Mouse (Mus musculus) kidney, postnatal 10 days (tissue): Measurements from ENCODE around the gene App.

Experiments
- DNase-seq: peaks from one replicate; pipeline ENCODE4 v3.0.0; 2021; ENCODE audit warnings: mixed read lengths

The App gene

DNA sequence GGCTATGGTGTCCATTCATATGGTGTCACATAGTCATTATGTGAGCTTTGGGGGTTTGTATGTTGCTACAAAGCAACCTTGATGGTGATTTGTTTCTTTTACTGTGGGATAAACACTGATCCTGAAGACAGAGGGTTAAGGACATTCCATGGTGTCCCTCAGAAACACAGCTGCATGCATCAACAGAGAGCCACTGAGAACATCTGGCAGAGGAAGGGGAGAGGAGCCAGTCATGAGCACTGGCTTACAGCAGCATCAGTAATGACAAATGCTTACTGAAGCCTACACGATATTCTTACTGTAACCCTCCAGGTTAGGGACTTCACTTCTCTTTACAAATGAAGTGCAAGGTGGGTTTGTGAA is 24.1 kb downstream of the App start:
- DNase-seq, result no peak

DNA sequence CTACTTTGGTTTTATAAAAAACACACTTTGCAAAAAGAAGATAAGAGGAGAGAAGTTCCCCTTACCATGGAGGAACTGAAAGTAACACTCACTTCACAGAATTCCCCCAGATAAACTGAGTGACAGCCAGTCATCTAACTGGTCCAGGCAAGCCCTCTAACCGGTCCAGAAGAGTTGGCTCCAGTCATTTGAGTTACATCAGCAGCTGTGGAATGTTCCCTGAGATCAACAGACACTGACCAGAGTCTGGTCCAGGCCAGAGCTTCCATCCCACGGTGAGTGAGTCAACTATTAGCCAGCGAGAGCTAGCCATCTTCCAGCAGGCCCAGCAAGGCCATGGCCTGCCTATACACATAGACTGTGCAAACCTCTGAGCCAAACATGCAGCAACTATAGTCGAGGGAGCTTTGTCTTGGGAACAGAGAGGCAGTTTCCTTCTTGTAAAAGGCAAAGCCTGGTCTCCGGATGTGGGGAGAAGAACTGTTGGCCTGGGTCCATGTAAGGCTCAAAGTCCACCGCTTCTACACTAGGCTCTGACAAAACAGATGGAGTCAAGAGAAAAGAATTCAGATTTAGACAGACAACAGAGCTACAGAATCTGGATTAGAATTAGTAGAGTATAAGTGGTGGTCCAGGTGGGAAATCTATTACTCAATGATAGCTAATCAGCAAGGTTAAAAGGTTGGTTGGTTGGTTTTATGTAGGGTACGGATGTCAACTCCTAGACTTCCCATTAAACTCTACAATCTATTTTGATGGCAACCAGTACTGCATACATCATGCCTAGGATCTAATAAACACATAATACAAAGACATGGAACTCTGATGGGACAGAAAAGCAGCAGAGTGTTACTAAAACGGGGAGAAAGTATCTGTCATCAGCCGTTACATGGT is 24.7 kb downstream of the App start:
- peak; percentile 73 for DNase-seq

DNA sequence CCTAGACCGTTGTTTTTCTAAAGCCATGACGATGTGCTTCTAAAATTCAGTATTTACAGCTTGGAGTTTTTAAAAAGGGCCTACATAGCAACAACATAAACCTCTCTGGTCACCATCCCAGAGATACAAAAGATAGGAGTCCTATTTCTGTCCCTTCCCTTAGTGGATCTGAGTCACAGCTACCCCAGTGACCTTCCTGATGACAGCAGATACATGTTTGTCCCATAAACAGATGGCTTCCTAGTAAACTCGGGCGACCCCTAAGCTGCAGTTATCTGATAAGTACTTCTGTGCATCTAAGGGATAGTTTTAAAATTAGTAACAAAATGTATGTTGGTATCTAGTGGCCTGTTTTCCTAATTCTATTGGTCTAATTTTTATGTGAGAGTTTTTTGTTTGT is 26.1 kb downstream of the App start:
- no peak for DNase-seq

DNA sequence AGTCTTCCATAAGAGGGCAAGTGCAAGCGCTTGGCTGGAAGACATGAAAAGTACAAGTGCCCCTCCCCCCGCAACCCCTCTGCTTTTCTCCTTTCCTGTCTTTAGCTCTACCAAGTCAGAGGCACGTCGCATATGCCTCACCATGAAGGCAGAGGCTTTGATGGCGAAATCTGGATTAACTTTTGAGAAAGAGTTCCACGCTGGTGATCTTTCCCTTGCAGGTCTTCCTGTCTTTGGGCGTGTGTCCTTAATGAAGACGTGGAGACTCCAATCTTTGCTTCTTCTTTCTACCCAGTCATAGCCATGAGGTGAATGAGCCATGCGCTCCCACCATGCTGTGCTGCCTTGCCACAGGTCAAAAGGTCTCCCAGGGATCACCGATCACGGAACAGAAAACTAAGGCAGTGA is 27.8 kb downstream of the App start:
- DNase-seq, result no peak

DNA sequence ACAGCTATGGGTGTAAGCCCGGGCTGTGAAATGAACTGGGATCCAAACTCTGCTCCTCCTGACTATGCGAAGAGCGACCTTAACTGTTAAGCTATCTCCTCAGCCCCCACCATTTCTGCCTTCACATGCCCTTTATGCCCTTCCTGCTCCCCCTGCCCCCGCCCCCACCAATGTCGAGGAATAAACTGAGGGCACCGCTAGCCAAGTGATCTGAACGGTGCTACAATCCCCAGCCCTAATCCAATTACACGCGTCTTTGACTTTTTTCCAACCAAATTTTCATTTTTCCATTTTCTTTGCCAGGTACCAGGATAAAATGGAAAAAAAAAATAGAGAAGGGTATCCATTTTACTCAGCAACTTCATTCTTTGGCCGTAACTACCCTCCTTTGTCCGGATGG is 28.2 kb downstream of the App start:
- no peak for DNase-seq

DNA sequence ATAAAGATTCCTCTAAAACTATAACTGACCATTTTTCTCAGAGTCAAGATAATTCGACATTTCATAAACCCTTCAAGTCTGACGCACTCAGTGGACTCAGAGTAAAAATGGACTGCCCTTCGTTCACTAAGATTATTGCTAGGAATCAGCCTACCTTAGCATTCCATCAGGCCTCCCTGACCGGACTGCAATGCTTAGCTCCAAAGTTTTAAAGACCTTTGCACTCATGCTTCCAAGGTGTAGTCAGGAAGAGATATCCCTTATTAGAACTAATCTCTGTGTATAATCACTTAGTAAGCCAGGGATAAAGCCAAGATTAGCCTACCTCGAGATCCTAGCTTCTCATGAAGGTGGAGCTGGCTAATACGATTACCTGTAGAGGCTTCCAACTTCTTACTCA is 29.2 kb downstream of the App start:
- DNase-seq, result no peak

DNA sequence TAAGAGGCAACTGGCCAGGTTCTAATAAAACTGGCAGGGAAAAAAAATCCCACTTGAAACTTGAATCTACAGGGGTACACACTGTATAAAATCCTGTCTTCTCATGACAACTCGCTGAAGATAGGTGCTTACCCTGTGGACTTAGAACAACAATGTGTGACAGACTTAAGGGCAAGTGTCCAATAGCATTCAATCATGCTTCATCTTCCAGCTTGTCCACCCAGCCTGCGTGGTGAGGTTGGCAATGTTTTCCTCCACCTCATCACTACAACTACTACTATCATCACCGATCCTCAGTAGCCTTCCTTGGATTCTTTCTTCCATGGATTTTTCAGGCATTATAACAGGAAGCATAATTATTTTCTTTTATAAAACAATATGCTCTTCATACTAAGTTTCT is 29.7 kb downstream of the App start:
- DNase-seq, result no peak

DNA sequence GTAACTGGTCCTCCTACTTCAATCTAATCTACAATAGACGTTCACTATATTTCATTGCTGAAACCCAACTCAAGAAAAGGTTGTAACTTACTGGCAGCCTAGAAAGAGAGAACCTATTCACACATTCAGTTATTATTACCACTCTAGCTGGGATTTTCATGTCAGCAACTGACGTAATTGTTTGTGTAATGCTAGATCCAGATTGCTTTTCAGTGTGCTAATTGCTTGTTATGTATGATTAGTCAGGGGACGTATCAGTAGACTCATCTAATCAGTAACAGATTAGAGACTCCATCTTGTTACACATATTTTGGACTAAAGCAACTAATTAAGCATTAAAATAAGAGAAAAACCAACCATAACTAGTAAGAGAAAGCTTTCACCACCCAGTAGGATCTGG is 30.4 kb downstream of the App start:
- DNase-seq, result no peak

DNA sequence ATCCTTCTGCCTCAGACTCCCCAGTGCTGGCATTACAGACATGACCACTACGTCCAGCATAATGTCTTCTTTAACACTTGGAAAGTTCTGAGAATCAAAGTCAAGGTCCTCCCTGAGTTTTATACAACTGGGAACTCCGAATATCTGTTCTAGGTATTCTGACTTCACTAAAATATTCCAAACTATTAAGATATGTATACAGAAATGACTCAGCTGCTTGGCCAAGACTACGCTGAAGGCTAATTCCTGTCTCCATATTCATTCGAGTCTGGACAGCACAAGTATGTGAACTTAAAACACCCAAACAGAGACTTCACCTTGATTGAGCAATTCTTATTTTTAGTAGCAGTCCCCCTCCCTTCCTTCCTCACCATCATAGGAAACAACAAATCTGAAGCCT is 32.2 kb downstream of the App start:
- no peak for DNase-seq

DNA sequence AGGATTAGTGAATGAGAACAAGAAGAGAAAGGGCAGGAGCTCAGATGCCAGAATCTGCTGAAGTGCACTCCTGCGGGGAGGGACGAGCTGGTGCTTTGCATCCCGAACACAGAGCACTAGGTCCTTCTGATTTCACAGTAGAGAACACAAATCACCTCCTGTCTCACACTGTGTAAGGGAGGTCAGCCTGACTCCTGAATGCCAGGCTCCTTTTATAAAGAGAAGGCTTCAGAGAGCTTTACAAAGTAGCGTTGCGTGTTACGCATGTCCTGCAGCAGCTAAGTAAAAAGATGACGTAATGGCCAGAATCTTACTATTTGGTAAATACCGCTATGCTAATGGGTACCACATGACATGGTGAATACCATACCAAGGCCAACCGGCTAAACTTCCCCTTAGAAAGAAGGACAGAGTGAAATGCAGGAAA is 34.4 kb downstream of the App start:
- no peak for DNase-seq

DNA sequence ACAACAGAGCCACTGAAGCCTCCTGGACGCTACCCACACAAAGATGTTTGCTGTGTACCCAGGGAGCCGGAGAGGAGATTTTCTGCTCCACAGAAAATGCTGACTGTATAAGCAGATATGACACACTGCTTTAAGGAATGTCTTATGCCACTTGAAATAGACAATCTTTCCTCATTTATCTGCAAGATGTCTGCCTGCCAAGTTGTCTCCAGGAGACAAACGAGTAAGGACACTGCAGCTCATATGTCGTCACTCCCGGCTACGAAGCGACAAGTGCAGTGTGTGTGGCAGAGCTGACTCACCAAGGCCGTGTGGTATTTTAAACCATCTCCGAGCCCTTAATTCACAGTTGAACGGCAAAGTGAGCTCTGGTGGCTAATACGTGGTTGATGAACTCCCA is 36.2 kb downstream of the App start:
- no peak for DNase-seq

DNA sequence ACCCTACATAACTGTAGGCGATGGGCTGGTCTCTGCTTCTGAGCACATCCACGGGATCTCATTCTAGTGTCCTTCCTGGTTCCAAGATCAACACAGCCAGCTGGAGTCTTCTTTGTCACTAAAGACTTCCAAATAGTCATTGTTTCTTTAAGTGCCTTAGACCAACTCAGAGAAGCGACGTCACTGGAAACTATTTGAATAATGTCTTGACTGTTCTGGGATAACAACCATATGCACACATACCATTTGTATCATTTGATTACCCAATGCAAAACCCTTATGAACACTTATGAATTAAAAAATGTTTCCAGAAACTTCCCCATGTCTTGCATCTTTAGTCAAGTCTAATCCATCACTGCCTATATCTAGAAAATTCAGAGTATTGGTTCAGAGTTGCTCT is 37.5 kb downstream of the App start:
- no peak for DNase-seq

DNA sequence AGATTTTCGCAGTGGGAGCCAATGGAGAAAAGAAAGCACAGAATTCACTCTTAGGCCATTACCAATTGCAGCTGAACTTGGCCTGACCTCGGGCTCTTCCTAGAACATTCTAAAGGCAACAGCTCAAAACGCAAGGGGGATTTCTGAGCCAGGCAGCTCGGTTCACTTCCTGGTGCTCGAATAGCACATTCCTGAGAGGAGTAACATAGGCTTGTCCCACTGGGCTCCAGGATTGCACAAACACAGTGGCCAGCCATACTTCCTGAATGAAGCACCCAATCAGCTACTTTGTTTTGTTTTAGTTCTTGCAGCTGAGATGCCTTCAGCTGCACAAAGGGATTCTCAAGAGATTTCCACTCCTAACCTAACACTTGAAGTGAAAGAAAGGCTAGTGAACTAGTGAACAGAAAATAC is 40.1 kb downstream of the App start:
- peak; percentile 77 for DNase-seq

DNA sequence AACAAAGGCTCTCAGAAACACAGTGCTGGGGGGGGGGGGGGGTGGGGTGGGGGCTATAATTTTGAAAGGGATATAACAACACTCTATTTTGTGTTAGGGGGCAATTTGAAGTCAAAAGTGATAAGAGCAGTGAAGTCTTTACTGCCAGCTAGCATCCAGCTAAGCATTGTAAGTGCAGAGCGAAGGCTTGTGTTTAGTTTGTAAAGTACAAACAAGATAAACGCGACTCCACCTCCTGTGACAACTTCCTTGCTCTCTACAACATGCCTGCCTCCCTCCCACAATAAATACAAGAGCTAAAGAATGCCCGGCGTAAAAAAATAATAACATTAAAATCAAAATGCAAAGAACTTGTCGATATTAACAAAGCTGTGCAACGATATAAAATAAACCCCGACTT is 40.5 kb downstream of the App start:
- DNase-seq, result no peak

DNA sequence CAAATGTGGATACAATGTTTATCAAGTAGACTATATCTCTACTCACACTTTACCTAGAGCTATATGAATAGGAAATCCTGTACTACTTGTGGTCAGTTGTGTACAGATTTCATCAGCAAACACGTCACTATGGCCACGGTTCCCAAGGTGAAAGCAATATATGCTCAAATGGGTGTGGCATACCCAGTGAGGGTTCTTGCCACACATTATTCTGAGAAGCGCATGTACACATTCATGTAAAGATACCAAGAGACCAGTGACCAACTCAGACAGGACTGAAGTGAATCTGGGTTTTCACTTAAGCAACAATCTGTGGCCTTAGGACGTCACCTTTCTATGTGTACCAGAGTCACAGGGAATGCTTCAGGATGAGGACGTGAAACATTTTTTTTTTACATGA is 41.4 kb downstream of the App start:
- no peak for DNase-seq

DNA sequence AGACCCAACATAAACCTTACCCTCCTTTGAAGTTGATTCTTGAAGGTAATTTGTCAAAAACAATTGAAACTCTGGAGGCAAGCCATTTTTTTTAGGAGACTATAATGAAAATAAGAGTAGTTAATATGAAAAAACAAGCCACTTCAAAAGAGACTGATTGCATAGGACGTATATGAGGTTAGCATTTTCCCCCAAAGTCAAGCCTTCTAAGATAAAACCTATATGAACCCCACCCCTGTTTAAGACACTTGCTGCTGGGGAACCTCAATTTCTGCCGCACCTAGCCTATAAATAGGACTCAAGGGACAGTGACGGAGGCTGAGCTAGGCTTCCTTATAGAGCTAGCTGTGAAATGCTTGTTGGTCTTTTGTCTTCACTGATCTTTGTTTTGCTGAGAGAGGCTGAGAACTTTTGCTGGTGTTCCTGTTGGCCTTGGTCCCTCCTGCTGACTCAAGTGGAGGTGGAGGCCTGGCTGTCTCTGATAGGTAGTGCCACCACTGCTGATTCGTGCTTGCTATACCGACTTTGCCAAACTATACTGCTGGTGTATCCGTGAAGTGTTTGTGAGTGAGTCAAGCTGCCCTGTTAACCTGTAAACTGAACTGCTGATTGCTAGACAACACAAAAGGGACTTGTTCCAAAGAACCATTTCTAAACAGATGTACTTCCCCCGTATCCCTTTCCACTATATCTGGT is 42.6 kb downstream of the App start:
- no peak for DNase-seq

DNA sequence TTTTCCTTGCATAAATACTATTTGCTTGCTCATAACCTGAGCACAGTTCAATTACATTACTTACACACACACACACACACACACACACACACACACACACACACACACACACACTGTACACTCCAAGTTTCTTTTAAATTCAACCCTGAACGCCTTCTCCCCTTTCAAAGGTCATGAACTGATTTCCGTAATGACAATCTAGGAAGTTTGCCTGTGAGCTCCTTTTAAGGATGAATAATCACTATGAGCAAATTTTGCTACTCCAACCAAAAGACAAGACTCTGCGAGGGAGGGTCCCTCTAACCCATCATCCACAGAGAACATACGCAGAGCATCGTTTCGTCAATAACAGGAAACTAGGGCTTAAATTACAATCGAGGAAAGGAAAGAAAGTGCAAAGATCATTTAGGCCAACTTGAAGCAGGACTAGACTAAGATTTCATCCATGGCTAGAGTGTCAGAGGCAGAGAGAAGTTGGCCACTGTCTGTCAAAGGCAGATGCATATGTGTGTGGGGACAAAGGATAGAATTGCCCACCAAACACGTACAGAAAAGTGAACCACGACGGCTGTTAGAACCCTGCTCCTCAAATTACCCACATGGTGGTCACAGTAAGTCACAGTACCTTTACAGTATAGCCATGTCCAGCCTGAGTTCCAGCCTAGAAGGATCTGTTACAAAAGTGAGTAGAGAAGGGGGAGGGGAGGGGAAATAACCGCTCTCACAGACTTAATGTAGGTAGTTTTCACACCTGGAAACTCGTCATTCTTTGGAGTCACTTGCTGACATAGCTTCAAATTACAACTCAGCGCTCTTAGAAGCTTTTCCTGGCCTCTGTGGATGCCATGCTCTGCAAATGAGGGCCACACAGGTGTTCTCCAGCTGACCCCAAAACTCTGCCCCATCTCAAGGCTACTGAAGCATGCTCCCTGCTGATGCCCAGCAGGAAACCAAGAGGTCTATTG is 44.6 kb downstream of the App start:
- DNase-seq, result peak; percentile 8

DNA sequence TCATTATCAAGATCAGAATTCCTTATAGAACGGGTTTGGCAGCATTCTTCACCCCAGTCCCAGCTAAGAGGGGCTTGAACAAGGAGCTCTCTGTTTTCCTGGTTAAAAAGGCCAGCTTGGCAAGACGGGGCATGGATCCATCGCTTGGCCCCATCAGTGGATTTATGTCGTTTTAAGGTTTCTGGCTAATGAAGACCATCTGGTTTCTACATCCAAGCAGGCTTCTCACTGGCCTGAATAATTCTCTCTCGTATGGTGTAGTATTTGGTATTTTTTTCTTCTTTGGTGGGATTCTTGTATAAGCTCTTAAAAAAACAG is 45.3 kb downstream of the App start:
- no peak for DNase-seq

DNA sequence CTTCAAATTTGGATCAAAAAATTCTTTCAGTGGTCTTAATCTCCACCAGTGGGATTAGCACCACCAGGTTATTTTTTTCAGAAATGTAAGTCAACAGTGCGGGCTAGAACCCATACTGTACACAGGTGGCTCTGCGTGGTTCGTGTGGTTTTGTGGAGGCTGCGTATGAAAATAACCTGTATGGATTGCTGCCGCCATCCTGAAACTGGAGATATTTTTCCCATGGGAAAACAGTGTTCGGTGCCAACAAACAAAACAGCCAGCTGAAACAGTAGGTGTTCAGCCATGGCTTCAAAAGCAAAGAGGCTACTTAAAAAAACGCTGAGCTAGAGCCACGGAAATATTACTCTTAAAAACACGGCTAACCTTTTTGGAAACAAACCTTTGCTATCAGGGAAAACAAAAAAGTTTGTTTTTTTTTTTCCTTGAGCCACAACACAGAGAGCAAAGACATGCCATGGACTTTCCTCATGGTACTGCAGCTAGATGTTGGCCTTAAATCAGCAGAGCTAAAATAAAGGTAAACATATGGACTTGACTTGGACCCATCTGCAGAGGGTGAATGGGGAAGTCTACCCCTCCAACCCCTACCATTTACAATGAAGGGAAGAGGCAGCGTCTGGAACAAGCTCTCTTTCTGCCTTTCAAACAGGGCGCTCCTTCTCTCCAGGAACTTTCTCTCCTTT is 45.8 kb downstream of the App start:
- no peak for DNase-seq

DNA sequence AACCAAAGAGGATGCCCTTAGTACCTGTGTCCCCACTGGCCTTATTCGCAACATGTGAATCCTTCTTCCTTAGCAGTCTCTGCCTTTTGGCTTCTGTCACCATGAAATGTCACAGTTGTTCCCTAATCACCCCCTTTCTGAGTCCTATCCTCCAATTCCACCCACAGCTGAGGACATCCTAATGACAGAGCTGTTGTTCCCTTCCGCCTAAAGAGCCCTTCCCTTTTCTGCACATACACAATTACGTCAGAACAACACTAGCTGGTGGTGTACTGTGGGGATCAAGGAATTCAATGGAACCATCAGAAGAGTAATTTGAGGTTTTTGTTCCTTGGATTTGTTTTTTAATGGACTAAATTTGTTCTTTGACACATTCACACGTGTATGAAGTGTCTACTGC is 48.9 kb downstream of the App start:
- DNase-seq, result no peak

DNA sequence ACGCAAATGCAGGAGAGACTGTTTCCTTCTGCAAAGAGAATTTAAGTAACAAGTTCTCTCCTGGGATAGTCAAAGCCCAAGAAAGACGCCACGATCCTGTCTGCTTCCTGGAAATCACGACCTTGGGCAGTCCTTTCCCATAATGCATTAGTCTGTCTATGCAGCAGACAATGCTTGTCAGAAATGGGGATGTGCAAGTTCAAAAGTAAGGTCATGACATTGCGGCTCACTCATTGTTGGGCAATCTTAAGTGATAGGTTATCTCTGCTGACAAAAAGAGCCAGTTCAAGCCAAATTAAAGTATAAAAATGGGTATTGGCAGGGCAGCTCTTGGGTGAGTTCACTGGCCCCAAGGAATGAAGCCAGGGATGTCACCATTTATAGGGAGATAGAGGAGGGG is 51.6 kb downstream of the App start:
- DNase-seq, result no peak

DNA sequence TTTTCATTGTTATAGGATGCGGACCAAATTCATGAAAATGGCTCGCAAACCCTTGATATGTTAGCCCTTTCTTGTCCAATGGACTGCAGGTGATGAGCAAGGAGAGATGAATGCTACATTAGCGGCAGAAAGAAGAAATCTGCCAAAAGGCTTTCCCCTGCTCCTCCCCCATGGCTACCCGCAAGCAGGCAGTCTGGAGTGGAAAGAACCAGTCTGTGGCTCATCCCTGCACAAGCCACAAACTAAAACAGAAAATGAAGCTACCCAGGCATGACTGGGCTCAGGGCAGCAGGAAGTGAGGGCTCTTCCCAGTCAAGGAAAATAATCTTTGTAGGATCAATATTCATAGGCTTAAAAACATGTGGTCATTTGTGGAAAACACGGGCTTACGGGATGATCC is 54.6 kb downstream of the App start:
- DNase-seq, result no peak

DNA sequence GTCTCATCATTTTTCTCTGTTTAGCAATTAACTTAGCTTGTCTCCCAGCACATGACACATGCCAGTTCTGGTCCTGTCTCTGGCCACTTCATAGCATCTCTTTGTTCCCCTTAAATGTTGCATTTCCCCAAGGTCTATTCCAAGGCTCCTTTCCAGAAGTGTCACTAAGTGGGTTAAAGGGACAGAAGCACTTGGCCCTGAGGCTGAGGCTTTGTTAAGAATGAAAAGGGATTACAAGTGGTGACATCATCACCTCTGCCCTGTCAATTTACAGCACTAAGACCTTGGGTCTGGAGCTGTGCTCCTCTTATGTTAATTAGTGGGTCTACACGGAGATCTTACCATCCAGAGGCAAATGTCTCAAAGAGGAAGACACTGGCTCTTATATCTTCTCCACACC is 56.0 kb downstream of the App start:
- no peak for DNase-seq
